24 mouse cellular contexts compared by ENCODE assay signal in genomic region chr17:9162148-9162547, GRCm38 (mm10).
"Had no signal": no experiment of that assay in that cellular context is flagged by ENCODE, and none has a peak within 500 bp of the region (broad histone marks: within the 10 kb centered on the region; RNA-seq: fewer than 3 reads in every experiment).

No protein-coding gene starts in this region.

- H3K36me3 ChIP-seq: heart, embryonic 13.5 days; heart, embryonic 15.5 days; hindbrain, embryonic 13.5 days; hindbrain, embryonic 15.5 days; limb, embryonic 10.5 days; limb, embryonic 12.5 days; liver, embryonic 13.5 days; liver, embryonic 15.5 days had no signal

- H3K9ac ChIP-seq: heart, embryonic 13.5 days; heart, embryonic 15.5 days; hindbrain, embryonic 13.5 days; hindbrain, embryonic 15.5 days; limb, embryonic 12.5 days; liver, embryonic 13.5 days; liver, embryonic 15.5 days had no signal

- H3K27me3 ChIP-seq: heart, embryonic 15.5 days; hindbrain, embryonic 13.5 days; hindbrain, embryonic 15.5 days; limb, embryonic 12.5 days had no signal

- H3K4me3 ChIP-seq: heart, adult 2 months; heart, embryonic 13.5 days; heart, embryonic 15.5 days; hindbrain, embryonic 13.5 days; hindbrain, embryonic 15.5 days; layer of hippocampus, adult 2 months; left cerebral cortex, adult 2 months; limb, embryonic 10.5 days; limb, embryonic 12.5 days; liver, embryonic 13.5 days; liver, embryonic 15.5 days had no signal

- ATAC-seq: hindbrain, postnatal 0 days; intestine, postnatal 0 days had no signal

- H3K4me1 ChIP-seq: liver, embryonic 15.5 days had no signal

- H3K9me3 ChIP-seq: heart, embryonic 13.5 days; heart, embryonic 15.5 days; hindbrain, embryonic 13.5 days; hindbrain, embryonic 15.5 days; limb, embryonic 10.5 days; limb, embryonic 12.5 days; liver, embryonic 13.5 days; liver, embryonic 15.5 days had no signal

- DNase-seq: gastrocnemius, postnatal 14 days; gastrocnemius, postnatal 36 days; heart, adult 2 months; heart, postnatal 14 days; heart, postnatal 36 days; kidney, adult 18-20 months; kidney, adult 8-10 months; kidney, postnatal 10 days; kidney, postnatal 25 days; kidney, postnatal 4 days; liver; liver, embryonic 13.5 days had no signal

- H3K27ac ChIP-seq: heart, adult 2 months; heart, embryonic 13.5 days; heart, embryonic 15.5 days; hindbrain, embryonic 13.5 days; hindbrain, embryonic 15.5 days; hindbrain, postnatal 0 days; layer of hippocampus, adult 2 months; left cerebral cortex, adult 2 months; limb, embryonic 10.5 days; limb, embryonic 12.5 days; liver, embryonic 13.5 days; liver, embryonic 15.5 days had no signal

- H3K4me2 ChIP-seq: heart, embryonic 11.5 days; heart, embryonic 13.5 days; heart, embryonic 15.5 days; hindbrain, embryonic 13.5 days; hindbrain, embryonic 15.5 days; limb, embryonic 12.5 days; liver, embryonic 13.5 days; liver, embryonic 15.5 days had no signal
